Mouse (Mus musculus) lung, postnatal 4 days (tissue): ENCODE measurements around the gene Glt1d1.

Experiments
- DNase-seq, 2 experiments: peaks; one replicate each; pipeline ENCODE4 v3.0.0; 2021

The Glt1d1 gene

GRCm38 (mm10) chr5:127633188-127633587, 1.1 kb downstream of the Glt1d1 start:
- DNase-seq = no peak

GRCm38 (mm10) chr5:127633666-127634065, 1.6 kb downstream of the Glt1d1 start:
- no peak for DNase-seq

GRCm38 (mm10) chr5:127637622-127638021, 5.6 kb downstream of the Glt1d1 start:
- no peak for DNase-seq

- DNase-seq = no peak
These were observed 6.1 kb downstream of the Glt1d1 start for GRCm38 (mm10) chr5:127638177-127638576.

GRCm38 (mm10) chr5:127639067-127639605, 7.1 kb downstream of the Glt1d1 start:
- no peak for DNase-seq

DNA sequence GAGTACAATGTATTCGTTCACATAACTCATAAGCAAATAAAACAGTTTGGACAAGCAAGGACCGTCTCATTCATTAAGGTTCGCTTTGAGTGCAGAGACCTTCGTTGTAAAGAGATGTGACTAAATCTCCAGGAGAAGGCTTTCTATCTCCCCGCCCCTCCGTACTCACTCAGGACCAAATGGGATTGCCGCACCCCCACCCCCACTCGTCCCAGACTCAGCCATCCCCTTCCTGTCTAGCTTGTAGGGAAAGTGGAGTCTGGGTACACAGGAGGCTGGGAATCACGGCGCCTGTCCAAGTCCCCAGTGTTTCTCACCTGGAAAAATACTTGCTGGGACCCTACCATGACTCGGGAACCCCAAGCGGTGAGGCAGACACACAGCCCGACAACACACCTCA, 7.6 kb downstream of the Glt1d1 start:
- no peak for DNase-seq

DNA sequence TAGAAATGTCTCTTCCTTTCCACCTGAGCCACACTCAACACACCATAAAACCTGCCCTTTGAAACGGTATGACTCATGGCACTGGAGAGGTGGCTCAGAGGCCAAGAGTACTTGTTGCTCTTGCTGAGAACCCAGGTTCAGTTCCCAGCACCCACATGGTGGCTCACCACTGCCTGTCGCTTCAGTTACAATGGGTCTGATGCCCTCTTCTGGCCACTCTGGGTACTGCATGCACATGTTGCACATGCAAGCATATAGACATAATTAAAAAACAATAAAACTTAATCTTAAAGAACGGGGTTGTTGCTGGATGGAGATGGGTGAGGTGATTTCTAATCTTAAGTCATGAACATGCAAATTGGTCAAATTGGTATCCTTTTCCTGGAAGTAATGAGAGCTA, 8.3 kb downstream of the Glt1d1 start:
- DNase-seq = no peak

DNA sequence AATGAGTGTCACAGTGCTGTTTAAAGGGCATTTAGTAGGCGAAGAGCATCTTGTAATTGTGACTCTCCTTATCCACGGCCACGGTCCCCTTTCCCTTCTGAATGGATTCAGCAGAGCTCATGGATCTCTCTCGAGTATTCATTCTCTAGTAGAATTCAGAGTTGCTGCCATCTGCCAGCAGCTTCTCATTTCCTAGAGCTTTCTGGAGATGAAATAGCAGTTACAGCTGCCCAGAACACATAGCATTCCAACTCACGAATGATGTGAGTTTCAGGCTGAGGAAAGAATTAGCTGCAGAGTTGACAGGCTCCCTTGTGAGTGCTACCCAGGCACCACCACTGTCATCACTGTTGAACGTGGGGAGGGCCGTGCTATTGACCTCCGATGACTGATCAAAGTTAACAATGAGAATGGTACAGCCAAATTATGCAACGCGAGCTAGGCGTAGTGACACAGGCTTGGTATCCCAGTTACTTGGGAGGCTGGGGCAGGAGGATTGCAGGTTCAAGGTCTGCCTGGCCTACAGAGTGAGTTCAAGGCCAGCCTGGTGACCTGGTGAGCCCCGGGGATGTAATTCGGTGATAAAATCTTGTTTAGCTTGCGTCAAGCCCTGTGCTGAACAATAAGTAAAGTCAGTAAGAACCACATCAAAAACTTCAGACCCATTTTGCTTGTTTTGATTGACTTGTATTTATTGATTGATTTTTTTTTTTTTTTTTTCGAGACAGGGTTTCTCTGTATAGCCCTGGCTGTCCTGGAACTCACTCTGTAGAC, 9.3 kb downstream of the Glt1d1 start:
- no peak for DNase-seq

DNA sequence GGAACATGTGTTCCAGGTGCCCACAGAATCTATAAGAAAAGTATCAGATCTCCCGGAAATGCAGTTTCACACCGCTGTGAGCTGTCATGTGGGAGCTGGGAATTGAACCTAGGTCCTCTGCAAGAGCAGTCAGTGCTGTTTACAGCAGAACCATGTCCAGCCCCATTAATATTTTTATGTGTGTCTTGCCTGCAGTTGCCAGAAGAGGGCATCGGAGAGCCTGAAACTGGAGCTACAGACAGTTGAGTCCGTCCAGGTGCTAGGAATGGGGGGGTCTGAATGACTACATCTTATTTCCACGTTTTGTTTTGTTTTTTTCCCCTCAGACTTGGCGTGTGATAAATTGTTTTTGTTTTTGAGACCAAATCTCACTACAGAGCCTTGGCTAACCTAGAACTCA, 16.0 kb downstream of the Glt1d1 start:
- DNase-seq = peak in 1 of 2 experiments; percentile 34

DNA sequence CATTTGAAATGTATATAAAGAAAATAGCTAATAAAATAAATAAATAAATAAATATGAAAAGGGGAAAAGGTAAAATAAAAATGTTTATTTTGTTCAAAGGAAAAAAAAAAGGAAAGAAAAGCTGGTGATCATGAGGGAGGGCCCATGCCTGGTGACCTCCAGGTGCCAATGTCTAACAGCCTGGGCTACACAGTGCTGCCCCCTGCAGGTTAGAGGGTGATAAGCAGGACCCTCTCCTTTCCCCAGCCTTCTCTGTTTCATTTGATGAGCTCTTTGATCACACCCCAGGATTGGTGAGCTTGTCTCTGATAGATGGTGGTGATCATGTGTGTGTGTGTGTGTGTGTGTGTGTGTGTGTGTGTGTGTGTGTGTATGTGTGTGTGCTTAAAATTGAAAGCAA, 17.0 kb downstream of the Glt1d1 start:
- peak in 1 of 2 experiments; percentile 15 for DNase-seq

GRCm38 (mm10) chr5:127658257-127658656, 26.2 kb downstream of the Glt1d1 start:
- DNase-seq = no peak

DNA sequence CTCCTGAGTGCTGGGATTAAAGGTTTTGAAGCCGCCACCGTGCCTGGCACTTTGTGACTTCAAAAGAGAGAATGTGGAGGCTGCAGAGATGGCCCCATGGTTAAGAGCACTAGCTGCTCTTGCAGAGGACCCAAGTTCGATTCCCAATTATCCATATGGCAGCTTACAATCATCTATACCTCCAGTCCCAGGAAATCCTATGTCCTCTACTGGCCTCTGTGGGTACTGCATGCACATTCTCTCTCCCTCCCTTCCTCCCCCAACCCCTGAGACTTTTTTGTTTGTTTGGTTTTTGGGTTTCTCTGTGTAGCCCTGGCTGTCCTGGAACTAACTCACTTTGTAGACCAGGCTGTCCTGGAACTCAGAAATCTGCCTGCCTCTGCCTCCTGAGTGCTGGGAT, 27.2 kb downstream of the Glt1d1 start:
- DNase-seq = no peak

DNA sequence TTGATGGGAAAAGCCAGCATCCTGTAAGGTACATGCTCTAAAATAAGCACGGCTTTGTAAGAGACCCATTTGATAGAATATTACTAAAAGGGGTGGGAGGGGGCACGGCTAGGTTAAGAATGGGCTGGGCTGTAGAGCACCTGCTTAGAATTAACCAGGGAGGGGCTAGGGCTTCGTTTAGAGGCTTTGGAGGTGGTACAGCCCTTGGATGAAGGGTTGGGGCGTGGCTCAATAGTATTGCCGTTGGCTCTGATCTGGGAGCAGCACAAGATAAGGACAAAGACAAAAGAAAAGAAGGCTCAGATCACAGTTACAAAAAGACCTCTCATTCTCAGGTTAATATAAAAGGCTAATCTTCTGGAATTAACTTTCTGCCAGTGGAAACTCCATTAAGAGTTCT, 28.2 kb downstream of the Glt1d1 start:
- no peak for DNase-seq

- DNase-seq = no peak
These were observed 28.9 kb downstream of the Glt1d1 start for GRCm38 (mm10) chr5:127660979-127661378.

GRCm38 (mm10) chr5:127673913-127674312, 41.9 kb downstream of the Glt1d1 start:
- DNase-seq = no peak

GRCm38 (mm10) chr5:127677561-127677960, 45.5 kb downstream of the Glt1d1 start:
- DNase-seq = no peak

GRCm38 (mm10) chr5:127678501-127678900, 46.4 kb downstream of the Glt1d1 start:
- no peak for DNase-seq

DNA sequence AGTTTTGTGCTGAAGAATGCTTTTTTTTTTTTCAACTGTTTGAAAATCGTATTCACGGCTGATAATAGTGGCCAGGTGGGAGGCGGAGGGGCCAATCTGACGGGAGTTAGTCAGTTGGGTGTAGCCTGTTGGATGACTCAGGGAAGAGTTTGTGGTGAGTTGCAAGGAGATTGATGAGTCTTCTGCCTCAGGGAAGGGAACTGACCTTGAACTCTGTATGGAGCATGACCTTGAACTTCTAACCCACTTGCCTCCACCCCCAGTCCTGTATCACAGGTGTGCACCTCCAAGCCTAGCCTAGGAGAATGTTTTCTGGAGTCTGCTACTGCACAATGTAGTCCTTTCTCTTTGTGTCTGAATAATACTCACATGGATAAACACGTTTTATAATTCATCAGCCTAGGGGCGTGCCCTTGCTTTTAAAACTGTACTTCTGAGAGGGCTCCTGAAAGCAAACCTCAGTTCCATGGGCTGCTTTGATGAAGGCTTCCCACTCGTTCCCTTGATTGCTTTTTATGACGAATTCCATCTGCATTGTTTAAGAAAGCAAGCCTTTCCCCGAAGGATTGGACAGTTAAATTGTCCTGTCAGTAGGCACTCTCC, 56.6 kb downstream of the Glt1d1 start:
- no peak for DNase-seq

DNA sequence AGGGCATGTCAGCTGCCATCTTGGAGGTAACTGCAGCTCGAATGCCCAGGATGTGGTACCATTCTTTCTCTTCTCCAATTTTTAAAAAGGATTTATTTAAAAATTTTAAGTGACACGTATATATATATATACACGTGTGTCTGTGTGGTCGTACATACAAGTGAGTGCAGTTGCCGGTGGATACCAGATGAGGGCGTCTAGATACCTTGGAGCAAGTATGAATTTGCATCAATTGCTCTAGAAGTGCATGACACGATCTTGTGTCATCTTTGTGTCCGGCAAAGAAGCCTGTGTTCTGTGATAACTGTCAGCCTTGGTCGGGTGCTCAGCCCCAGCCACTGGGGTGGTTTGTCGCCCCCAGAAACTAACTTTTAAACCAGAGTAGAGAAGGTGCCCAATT, 59.0 kb downstream of the Glt1d1 start:
- no peak for DNase-seq

GRCm38 (mm10) chr5:127691581-127691980, 59.5 kb downstream of the Glt1d1 start:
- no peak for DNase-seq

DNA sequence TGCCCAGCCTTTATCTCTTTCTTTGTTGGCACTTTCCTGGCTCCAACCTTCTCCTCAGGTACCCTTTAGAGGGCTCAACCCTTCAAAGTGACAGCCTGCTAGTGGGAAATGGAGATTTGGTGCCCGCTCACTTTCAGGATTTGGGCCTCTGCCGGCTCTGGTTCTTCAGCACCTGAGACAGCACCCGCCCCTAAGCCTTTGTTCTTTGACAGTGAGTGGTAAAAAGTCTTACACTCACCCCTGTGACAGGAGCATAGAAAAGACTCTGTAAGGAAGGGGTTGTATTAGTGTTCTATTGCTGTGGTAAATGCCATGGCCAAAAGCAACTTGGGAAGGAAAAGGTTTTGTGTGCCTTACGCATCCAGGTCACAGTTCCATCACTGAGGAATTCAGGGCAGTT, 63.8 kb downstream of the Glt1d1 start:
- DNase-seq = no peak

GRCm38 (mm10) chr5:127696602-127697001, 64.5 kb downstream of the Glt1d1 start:
- DNase-seq = no peak

- DNase-seq = no peak
These were observed 66.5 kb downstream of the Glt1d1 start for GRCm38 (mm10) chr5:127698525-127698924.

GRCm38 (mm10) chr5:127699679-127700078, 67.6 kb downstream of the Glt1d1 start:
- no peak for DNase-seq
